Mouse (Mus musculus): ENCODE results near the gene Carns1. TPM values are rescaled to one million over a fixed set of nuclear protein-coding genes. Genes with fewer than 3 reads are reported as not detected.
A peak's percentile ranks its signal among the peaks of the same experiment; 100 is the strongest.

The Carns1 gene
- total and polyA plus RNA-seq, 3 experiments = 0.63 to 0.81 TPM; not detected in 1

- peak; percentile 46 for DNase-seq (ENCODE audit: low read depth, low spot score)
- H3K9me3 ChIP-seq (replicated peaks; ENCODE audit: insufficient read depth, low read length) = no peaks in the 10 kb centered on the region
- peaks cover 5 to 14% of the 10 kb centered on the region in 2 experiments; a peak in 3 of 4 replicates for H3K4me1 ChIP-seq (ENCODE audit: control insufficient read depth in 1 of 2, insufficient read depth in 2 of 2, low read length in 2 of 2)
- H3K4me3 ChIP-seq (ENCODE audit: control insufficient read depth in 1 of 2, insufficient read depth in 1 of 2, low read depth in 2 of 2, low read length in 2 of 2) = peak overlapping the region; percentile 73 to 99
- no peaks in the 10 kb centered on the region for H3K27me3 ChIP-seq (ENCODE audit: control insufficient read depth in 1 of 2, insufficient read depth in 2 of 2, low read length in 2 of 2)
- peaks cover 1 to 3% of the 10 kb centered on the region in 2 experiments; a peak in 1 of 4 replicates for H3K36me3 ChIP-seq (ENCODE audit: control insufficient read depth in 1 of 2, insufficient read depth in 2 of 2, low read length in 2 of 2)
- peak overlapping the region; percentile 78 for H3K9ac ChIP-seq (ENCODE audit: control insufficient read depth, low read depth, low read length, poor library complexity, severe bottlenecking)
- no peak for TF ChIP-seq HCFC1 (IDR thresholded peaks at IDR 0.05; ENCODE audit: low read depth, low read length)
- no peak for TF ChIP-seq MXI1 (IDR thresholded peaks at IDR 0.05; ENCODE audit: low read depth, low read length)
- TF ChIP-seq TAL1 (IDR thresholded peaks at IDR 0.05; ENCODE audit: low read length) = no peak
- TF ChIP-seq GATA1 (IDR thresholded peaks at IDR 0.05; ENCODE audit: low read depth, low read length) = no peak
- no peak for TF ChIP-seq CHD1 (IDR thresholded peaks at IDR 0.05; ENCODE audit: low read depth, low read length)
- peaks cover 9% of the 10 kb centered on the region for H3K79me2 ChIP-seq (ENCODE audit: control insufficient read depth, insufficient read depth, low read length, poor library complexity)
- no peak overlapping the region for H3K27ac ChIP-seq (ENCODE audit: control insufficient read depth, low read depth, low read length)
These were observed 26.5 kb downstream of the Carns1 start for GRCm38 (mm10) chr19:4148819-4149218.

- Histone ChIP-seq H3K4me1 (ENCODE audit: control insufficient read depth in 1 of 2, insufficient read depth in 2 of 2, low read length in 2 of 2) (peaks cover 5 to 14% of the 10 kb centered on the region in 2 experiments; a peak in 3 of 4 replicates), H3K27ac (ENCODE audit: control insufficient read depth, low read depth, low read length) (no peak within 1 kb of the TSS), H3K36me3 (ENCODE audit: control insufficient read depth in 1 of 2, insufficient read depth in 2 of 2, low read length in 2 of 2) (peaks cover 0 to 3% of the 10 kb centered on the region in 2 experiments; a peak in 1 of 4 replicates), H3K9ac (ENCODE audit: control insufficient read depth, low read depth, low read length, poor library complexity, severe bottlenecking) (peak within 1 kb of the TSS; percentile 78), H3K27me3 (ENCODE audit: control insufficient read depth in 1 of 2, insufficient read depth in 2 of 2, low read length in 2 of 2) (no peaks in the 10 kb centered on the region), H3K4me3 (ENCODE audit: control insufficient read depth in 1 of 2, insufficient read depth in 1 of 2, low read depth in 2 of 2, low read length in 2 of 2) (peak within 1 kb of the TSS; percentile 73 to 99), H3K79me2 (ENCODE audit: control insufficient read depth, insufficient read depth, low read length, poor library complexity) (peaks cover 9% of the 10 kb centered on the region), H3K9me3 (replicated peaks; ENCODE audit: insufficient read depth, low read length) (no peaks in the 10 kb centered on the region)
- DNase-seq (ENCODE audit: low read depth, low spot score) = peak; percentile 93
- peak; percentile 68 for TF ChIP-seq NELFE (IDR thresholded peaks at IDR 0.05; ENCODE audit: low read depth, low read length)
- TF ChIP-seq HCFC1 (IDR thresholded peaks at IDR 0.05; ENCODE audit: low read depth, low read length) = peak; percentile 76
- peak; percentile 21; the same call in 1 of the 2 replicates for TF ChIP-seq MAZ (IDR thresholded peaks at IDR 0.05; ENCODE audit: low read depth, low read length)
- TF ChIP-seq JUND (IDR thresholded peaks at IDR 0.05; ENCODE audit: low read depth, low read length) = no peak
- TF ChIP-seq MAX (IDR thresholded peaks at IDR 0.05; ENCODE audit: low read length) = no peak
- TF ChIP-seq TCF12 (IDR thresholded peaks at IDR 0.05; ENCODE audit: low read depth, low read length) = no peak
- TF ChIP-seq BHLHE40 (IDR thresholded peaks at IDR 0.05; ENCODE audit: borderline replicate concordance, low read depth, low read length) = peak; percentile 97
- peak; percentile 37; the same call in 1 of the 2 replicates for TF ChIP-seq ZMIZ1 (IDR thresholded peaks at IDR 0.05; ENCODE audit: low read depth, low read length)
- peak; percentile 63; the same call in 1 of the 2 replicates for TF ChIP-seq POLR2AphosphoS2 (IDR thresholded peaks at IDR 0.05; ENCODE audit: low read length)
- peak; percentile 47 to 67; a peak in 2 of 4 replicates for TF ChIP-seq POLR2A (IDR thresholded peaks at IDR 0.05; ENCODE audit: control insufficient read depth in 1 of 2, insufficient read depth in 1 of 2, low read depth in 1 of 2, low read length in 2 of 2, poor library complexity in 1 of 2)
- TF ChIP-seq ETS1 (IDR thresholded peaks at IDR 0.05; ENCODE audit: low read depth, low read length) = no peak
- TF ChIP-seq SIN3A (IDR thresholded peaks at IDR 0.05; ENCODE audit: low read length) = peak; percentile 51
- TF ChIP-seq NRF1 (IDR thresholded peaks at IDR 0.05; ENCODE audit: insufficient read depth, low read depth, low read length, poor library complexity, severe bottlenecking) = peak; percentile 39; the same call in 1 of the 2 replicates
- TF ChIP-seq USF1 (IDR thresholded peaks at IDR 0.05; ENCODE audit: low read depth, low read length) = peak; percentile 85
- TF ChIP-seq ELF1 (IDR thresholded peaks at IDR 0.05; ENCODE audit: low read depth, low read length) = peak; percentile 96
These were observed 26.8 kb downstream of the Carns1 start, which contains the start of gene Coro1b for GRCm38 (mm10) chr19:4148491-4148806. Coro1b (plus strand) TSS chr19:4148619.

Data from MEL (cell line).